Mouse (Mus musculus) embryonic fibroblast, embryonic 13.5 days (primary cell): ENCODE measurements around the gene Mei1.

Experiments
- CTCF ChIP-seq: IDR thresholded peaks from 2 replicates; pipeline ENCODE4 v1.5.1; 2011; ENCODE audit warnings: mild to moderate bottlenecking, control low read depth, low read length, moderate library complexity, borderline replicate concordance; ENCODE audit not compliant: insufficient read depth
- POLR2A ChIP-seq: IDR thresholded peaks from 2 replicates; pipeline ENCODE4 v1.6.1; 2011; ENCODE audit warnings: low read depth, mild to moderate bottlenecking, control low read depth, low read length, moderate library complexity

DNA sequence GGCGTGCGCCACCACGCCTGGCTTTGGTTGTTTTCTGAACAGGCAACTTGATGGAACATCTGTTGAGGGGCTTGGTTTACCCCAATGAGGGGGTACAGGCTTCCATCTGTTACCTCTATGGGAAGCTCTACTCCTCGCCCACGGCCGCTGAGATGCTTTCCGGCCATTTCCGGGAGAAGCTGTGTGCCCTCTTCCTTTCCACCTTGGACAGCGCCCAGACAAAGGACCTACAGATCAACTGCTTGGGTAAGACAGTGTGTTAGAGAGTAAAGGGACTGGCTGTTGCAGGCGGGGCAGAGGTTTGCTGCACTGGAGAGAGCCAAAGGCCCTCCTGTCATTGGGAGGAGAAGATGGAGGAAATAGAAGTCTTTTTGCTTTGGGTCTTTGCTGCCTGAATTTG is 10.1 kb downstream of the Mei1 start:
- no peak for TF ChIP-seq POLR2A
- no peak for TF ChIP-seq CTCF
